Mouse (Mus musculus) retina, postnatal 7 days (tissue): ENCODE data around the gene Rnf167.

ENCODE experiments used
- DNase-seq: peaks from one replicate; pipeline ENCODE4 v3.0.0-alpha.2; 2012; ENCODE audit warnings: low read depth, low spot score

Gene Rnf167

GRCm38 (mm10) chr11:70654923-70655570 lies 8.0 kb downstream of the Rnf167 start:
- peak; percentile 56 for DNase-seq

GRCm38 (mm10) chr11:70655571-70656455 lies 8.8 kb downstream of the Rnf167 start:
- DNase-seq: no peak

GRCm38 (mm10) chr11:70656456-70656927 lies 9.5 kb downstream of the Rnf167 start:
- DNase-seq: no peak

GRCm38 (mm10) chr11:70656964-70657363 lies 9.9 kb downstream of the Rnf167 start, which contains the start of gene Eno3:
Eno3 (plus strand) TSS chr11:70657202.
- no peak for DNase-seq

GRCm38 (mm10) chr11:70657573-70657972 lies 10.5 kb downstream of the Rnf167 start:
- no peak for DNase-seq

- DNase-seq: no peak
Measured at GRCm38 (mm10) chr11:70657991-70658390, 11.0 kb downstream of the Rnf167 start.

- DNase-seq: no peak
Measured at GRCm38 (mm10) chr11:70658521-70658920, 11.5 kb downstream of the Rnf167 start.

- no peak for DNase-seq
Measured at GRCm38 (mm10) chr11:70658942-70659341, 11.9 kb downstream of the Rnf167 start.

- DNase-seq: no peak
Measured at GRCm38 (mm10) chr11:70660571-70660970, 13.5 kb downstream of the Rnf167 start.

GRCm38 (mm10) chr11:70663101-70663500 lies 16.1 kb downstream of the Rnf167 start:
- DNase-seq: no peak

- no peak for DNase-seq
Measured at GRCm38 (mm10) chr11:70663957-70664356, 16.9 kb downstream of the Rnf167 start.

- no peak for DNase-seq
Measured at GRCm38 (mm10) chr11:70664741-70665140, 17.7 kb downstream of the Rnf167 start.

- no peak for DNase-seq
Measured at GRCm38 (mm10) chr11:70666687-70667086, 19.7 kb downstream of the Rnf167 start.

- DNase-seq: no peak
Measured at GRCm38 (mm10) chr11:70667271-70668150, 20.5 kb downstream of the Rnf167 start.

- no peak for DNase-seq
Measured at GRCm38 (mm10) chr11:70668335-70668770, 21.3 kb downstream of the Rnf167 start.

- peak; percentile 96 for DNase-seq
Measured at GRCm38 (mm10) chr11:70668771-70669505, 21.9 kb downstream of the Rnf167 start, which contains the start of gene Spag7. Spag7 (minus strand) TSS chr11:70669416.

- DNase-seq: no peak
Measured at GRCm38 (mm10) chr11:70669582-70670345, 22.7 kb downstream of the Rnf167 start.

GRCm38 (mm10) chr11:70670483-70670882 lies 23.4 kb downstream of the Rnf167 start:
- DNase-seq: no peak

- peak; percentile 29 for DNase-seq
Measured at GRCm38 (mm10) chr11:70671333-70672047, 24.5 kb downstream of the Rnf167 start.
